Mouse (Mus musculus): ENCODE data around the gene Pex6. TPM values are rescaled to one million over a fixed set of nuclear protein-coding genes. Genes with fewer than 3 reads are reported as not detected.

Gene Pex6
- total RNA-seq, 1 experiment, result 17.8 TPM

GRCm38 (mm10) chr17:46682654-46683389 is 28.4 kb upstream of the Pex6 start:
- H3K36me3 ChIP-seq (ENCODE audit: control insufficient read depth, insufficient read depth, low read length, poor library complexity, severe bottlenecking), result peaks cover 48% of the 10 kb centered on the region
- peak; percentile 91 for DNase-seq (ENCODE audit: low read depth, low spot score)
- H3K4me3 ChIP-seq (ENCODE audit: insufficient read depth in 1 of 2, low read depth in 1 of 2, low read length in 2 of 2, poor library complexity in 1 of 2, severe bottlenecking in 1 of 2), result peak overlapping the region in 1 of 2 experiments; percentile 10; a peak in 1 of 4 replicates
- no peak overlapping the region for H3K9ac ChIP-seq (ENCODE audit: insufficient read depth, low read depth, low read length, poor library complexity, severe bottlenecking)
- H3K27ac ChIP-seq (ENCODE audit: insufficient read depth, low read depth, low read length, poor library complexity, severe bottlenecking), result peak overlapping the region; percentile 59
- in situ Hi-C loops (cut with MboI; ENCODE audit: low sequenced_read_pairs in 2 of 2, unreplicated experiment in 2 of 2), result no loop called here
- no peak for TF ChIP-seq HCFC1 (IDR thresholded peaks at IDR 0.05; ENCODE audit: borderline replicate concordance, insufficient read depth, low read length)
- no peak for TF ChIP-seq MAFK (IDR thresholded peaks at IDR 0.05; ENCODE audit: insufficient read depth, low read depth, low read length)
- no peak for TF ChIP-seq ZC3H11A (IDR thresholded peaks at IDR 0.05; ENCODE audit: borderline replicate concordance, low read depth, low read length)
- TF ChIP-seq ZNF384 (IDR thresholded peaks at IDR 0.05; ENCODE audit: low read depth, low read length), result no peak
- TF ChIP-seq CHD2 (IDR thresholded peaks at IDR 0.05; ENCODE audit: low read depth, low read length), result no peak
- no peaks in the 10 kb centered on the region for H3K9me3 ChIP-seq (ENCODE audit: control insufficient read depth, insufficient read depth, low read depth, low read length)
- peaks cover 17 to 30% of the 10 kb centered on the region in 2 experiments; a peak in 3 of 4 replicates for H3K4me1 ChIP-seq (ENCODE audit: control insufficient read depth in 2 of 2, insufficient read depth in 2 of 2, low read length in 2 of 2, poor library complexity in 1 of 2)

DNA sequence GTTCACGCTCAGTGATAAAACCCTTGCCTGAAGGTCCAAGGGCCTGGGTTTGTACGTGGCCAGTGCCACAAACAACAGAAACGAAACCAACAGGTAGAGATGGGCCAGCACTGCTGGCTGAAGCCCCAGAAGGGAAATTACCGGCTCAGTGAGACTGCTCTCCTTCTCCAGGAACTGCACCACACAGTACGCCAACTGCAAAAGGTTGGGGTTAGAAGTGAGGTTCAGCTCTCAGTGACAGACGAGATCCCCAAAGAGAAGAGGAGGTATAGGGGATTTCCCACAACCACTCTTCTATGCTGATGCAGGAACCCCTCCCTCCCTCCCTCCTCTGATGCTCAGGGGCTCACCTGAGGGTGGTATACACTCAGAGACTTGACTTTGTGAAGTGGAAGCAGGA is 25.4 kb upstream of the Pex6 start:
- Histone ChIP-seq H3K9me3 (ENCODE audit: control insufficient read depth, insufficient read depth, low read depth, low read length) (no peaks in the 10 kb centered on the region), H3K9ac (ENCODE audit: insufficient read depth, low read depth, low read length, poor library complexity, severe bottlenecking) (no peak overlapping the region), H3K27ac (ENCODE audit: insufficient read depth, low read depth, low read length, poor library complexity, severe bottlenecking) (no peak overlapping the region), H3K4me1 (ENCODE audit: control insufficient read depth in 2 of 2, insufficient read depth in 2 of 2, low read length in 2 of 2, poor library complexity in 1 of 2) (peaks cover 7 to 18% of the 10 kb centered on the region in 2 experiments; a peak in 2 of 4 replicates), H3K36me3 (ENCODE audit: control insufficient read depth, insufficient read depth, low read length, poor library complexity, severe bottlenecking) (peaks cover 47% of the 10 kb centered on the region), H3K4me3 (ENCODE audit: insufficient read depth in 1 of 2, low read depth in 1 of 2, low read length in 2 of 2, poor library complexity in 1 of 2, severe bottlenecking in 1 of 2) (no peak overlapping the region)
- no peak for DNase-seq (ENCODE audit: low read depth, low spot score)
- TF ChIP-seq HCFC1 (IDR thresholded peaks at IDR 0.05; ENCODE audit: borderline replicate concordance, insufficient read depth, low read length), result no peak
- in situ Hi-C loops (cut with MboI; ENCODE audit: low sequenced_read_pairs in 2 of 2, unreplicated experiment in 2 of 2), result no loop called here

GRCm38 (mm10) chr17:46690665-46691064 is 20.6 kb upstream of the Pex6 start:
- no peak for DNase-seq (ENCODE audit: low read depth, low spot score)
- Histone ChIP-seq H3K4me3 (ENCODE audit: insufficient read depth in 1 of 2, low read depth in 1 of 2, low read length in 2 of 2, poor library complexity in 1 of 2, severe bottlenecking in 1 of 2) (no peak overlapping the region), H3K36me3 (ENCODE audit: control insufficient read depth, insufficient read depth, low read length, poor library complexity, severe bottlenecking) (peaks cover 22% of the 10 kb centered on the region), H3K9me3 (ENCODE audit: control insufficient read depth, insufficient read depth, low read depth, low read length) (no peaks in the 10 kb centered on the region), H3K27ac (ENCODE audit: insufficient read depth, low read depth, low read length, poor library complexity, severe bottlenecking) (no peak overlapping the region), H3K9ac (ENCODE audit: insufficient read depth, low read depth, low read length, poor library complexity, severe bottlenecking) (no peak overlapping the region), H3K4me1 (ENCODE audit: control insufficient read depth in 2 of 2, insufficient read depth in 2 of 2, low read length in 2 of 2, poor library complexity in 1 of 2) (no peaks in the 10 kb centered on the region; a peak in 1 of 4 replicates)
- in situ Hi-C loops (cut with MboI; ENCODE audit: low sequenced_read_pairs in 2 of 2, unreplicated experiment in 2 of 2), result no loop called here
- TF ChIP-seq ZNF384 (IDR thresholded peaks at IDR 0.05; ENCODE audit: low read depth, low read length), result no peak
- TF ChIP-seq HCFC1 (IDR thresholded peaks at IDR 0.05; ENCODE audit: borderline replicate concordance, insufficient read depth, low read length), result no peak
- no peak for TF ChIP-seq ZC3H11A (IDR thresholded peaks at IDR 0.05; ENCODE audit: borderline replicate concordance, low read depth, low read length)
- TF ChIP-seq MAFK (IDR thresholded peaks at IDR 0.05; ENCODE audit: insufficient read depth, low read depth, low read length), result peak; percentile 59; the same call in 1 of the 2 replicates

DNA sequence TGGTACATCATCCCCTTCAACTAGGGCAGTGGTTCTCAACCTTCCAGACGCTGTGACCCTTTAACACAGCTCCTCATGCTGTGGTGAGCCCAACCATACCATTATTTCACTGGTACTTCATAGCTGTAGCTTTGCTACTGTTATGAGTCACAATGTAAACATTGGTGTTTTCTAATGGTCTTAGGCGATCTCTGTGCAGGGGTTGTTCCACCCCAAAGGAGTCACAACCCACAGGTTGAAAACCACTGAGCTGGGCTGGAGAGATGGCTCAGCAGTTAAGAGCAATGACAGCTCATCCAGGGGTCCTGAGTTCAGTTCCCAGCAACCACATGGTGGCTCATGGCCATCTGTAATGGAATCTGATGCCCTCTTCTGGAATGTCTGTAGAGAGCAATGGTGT is 19.9 kb upstream of the Pex6 start:
- DNase-seq (ENCODE audit: low read depth, low spot score), result no peak
- H3K9ac ChIP-seq (ENCODE audit: insufficient read depth, low read depth, low read length, poor library complexity, severe bottlenecking), result no peak overlapping the region
- no peaks in the 10 kb centered on the region; a peak in 1 of 4 replicates for H3K4me1 ChIP-seq (ENCODE audit: control insufficient read depth in 2 of 2, insufficient read depth in 2 of 2, low read length in 2 of 2, poor library complexity in 1 of 2)
- H3K27ac ChIP-seq (ENCODE audit: insufficient read depth, low read depth, low read length, poor library complexity, severe bottlenecking), result no peak overlapping the region
- H3K4me3 ChIP-seq (ENCODE audit: insufficient read depth in 1 of 2, low read depth in 1 of 2, low read length in 2 of 2, poor library complexity in 1 of 2, severe bottlenecking in 1 of 2), result no peak overlapping the region
- no peak for TF ChIP-seq CHD2 (IDR thresholded peaks at IDR 0.05; ENCODE audit: low read depth, low read length)
- no peak for TF ChIP-seq ZNF384 (IDR thresholded peaks at IDR 0.05; ENCODE audit: low read depth, low read length)
- TF ChIP-seq MAFK (IDR thresholded peaks at IDR 0.05; ENCODE audit: insufficient read depth, low read depth, low read length), result no peak
- TF ChIP-seq ZC3H11A (IDR thresholded peaks at IDR 0.05; ENCODE audit: borderline replicate concordance, low read depth, low read length), result no peak
- no peak for TF ChIP-seq HCFC1 (IDR thresholded peaks at IDR 0.05; ENCODE audit: borderline replicate concordance, insufficient read depth, low read length)
- peaks cover 16% of the 10 kb centered on the region for H3K36me3 ChIP-seq (ENCODE audit: control insufficient read depth, insufficient read depth, low read length, poor library complexity, severe bottlenecking)
- in situ Hi-C loops (cut with MboI; ENCODE audit: low sequenced_read_pairs in 2 of 2, unreplicated experiment in 2 of 2), result no loop called here
- no peaks in the 10 kb centered on the region for H3K9me3 ChIP-seq (ENCODE audit: control insufficient read depth, insufficient read depth, low read depth, low read length)

Measured in ES-E14 (cell line).